Mouse (Mus musculus) heart, adult 2 months (tissue): ENCODE measurements around the gene Rad23b. TPM values are rescaled to one million over a fixed set of nuclear protein-coding genes. Genes with fewer than 3 reads are reported as not detected.
A peak's percentile ranks its signal among the peaks of the same experiment; 100 is the strongest.

Experiments
- DNase-seq, 2 experiments: peaks; one replicate each; pipeline ENCODE4 v3.0.0; 2021
- H3K27ac ChIP-seq: fragments of 200-600 bp; 2 replicates; pipeline ENCODE4 v1.8.1; 2022
- H3K27me3 ChIP-seq: fragments of 200-500 bp; 2 replicates; pipeline ENCODE4 v1.6.1; 2012; ENCODE audit warnings: mild to moderate bottlenecking, low read length, inconsistent platforms, mixed read lengths; ENCODE audit not compliant: control insufficient read depth, insufficient read depth
- H3K36me3 ChIP-seq: fragments of 200-500 bp; 2 replicates; pipeline ENCODE4 v1.6.1; 2012; ENCODE audit warnings: low read length, inconsistent platforms; ENCODE audit not compliant: control insufficient read depth, insufficient read depth
- H3K4me1 ChIP-seq: fragments of 200-500 bp; 2 replicates; pipeline ENCODE4 v1.6.1; 2011; ENCODE audit warnings: low read length; ENCODE audit not compliant: control insufficient read depth, insufficient read depth
- H3K4me3 ChIP-seq: fragments of 200-600 bp; 2 replicates; pipeline ENCODE4 v1.8.1; 2022
- H3K79me2 ChIP-seq: fragments of 200-500 bp; replicated peaks from 2 replicates; pipeline ENCODE4 v1.6.1; 2012; ENCODE audit warnings: mild to moderate bottlenecking, inconsistent platforms, low read length, moderate library complexity, mixed read lengths; ENCODE audit not compliant: control insufficient read depth, insufficient read depth
- H3K9ac ChIP-seq: fragments of 200-500 bp; 2 replicates; pipeline ENCODE4 v1.6.1; 2012; ENCODE audit warnings: low read depth, mild to moderate bottlenecking, control low read depth, inconsistent platforms, low read length, mixed read lengths
- CTCF ChIP-seq: fragments of 200-600 bp; IDR thresholded peaks from 2 replicates; pipeline ENCODE4 v1.8.1; 2022; ENCODE audit warnings: antibody characterized with exemption, mild to moderate bottlenecking, moderate library complexity
- EP300 ChIP-seq: fragments of 200-500 bp; IDR thresholded peaks from 2 replicates; pipeline ENCODE4 v1.6.1; 2011; ENCODE audit warnings: low read depth, low read length, control low read depth; ENCODE audit not compliant: insufficient read depth
- POLR2A ChIP-seq: fragments of 200-500 bp; IDR thresholded peaks from 2 replicates; pipeline ENCODE4 v1.6.1; 2011; ENCODE audit warnings: mild to moderate bottlenecking, low read depth, low read length, control low read depth; ENCODE audit not compliant: insufficient read depth
- WGBS: fragments of 180-500 bp; shearing (Covaris S2); methylation state at CpG from one replicate; pipeline ENCODE4 v1.1.7; 2018; 5-methylcytosine and 5-hydroxymethylcytosine counted together
- intact Hi-C: fragments of 180-260 bp; cut with DNase I; formaldehyde crosslinking; loops from one replicate; pipeline ENCODE4 v1.15.1; 2025
- polyA plus RNA-seq: library from polyadenylated mRNA; depleted of rRNA; stranded (reverse); fragments of >200 nt; gene quantifications from 2 replicates; pipeline ENCODE4 v1.2.3, GENCODE M21; 2012
- total RNA-seq, 2 experiments: library from RNA; stranded (reverse); gene quantifications; 2 replicates each; pipeline ENCODE4 v1.2.3; 2021

Gene Rad23b
- total and polyA plus RNA-seq, 3 experiments, result 113 to 124 (median 121) TPM

DNA sequence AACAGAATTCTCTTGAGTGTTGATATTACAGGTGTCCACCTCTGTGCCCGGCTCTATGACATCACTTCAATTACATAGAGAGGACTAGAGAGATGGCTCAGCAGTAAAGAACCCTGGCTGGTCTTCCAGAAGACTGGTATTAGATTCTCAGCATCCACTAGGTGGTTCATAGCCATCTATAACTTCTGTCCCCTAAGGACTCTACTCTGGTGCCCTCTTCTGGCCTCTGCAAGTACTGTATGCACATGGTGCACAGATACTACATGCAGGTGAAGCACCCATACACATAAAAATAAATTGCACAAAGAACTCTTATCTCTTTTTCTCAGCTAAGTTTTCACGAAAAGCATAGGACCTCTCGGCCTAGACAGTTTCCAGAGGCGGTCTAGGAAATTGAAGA, 14.5 kb downstream of the Rad23b start:
- Histone ChIP-seq H3K9ac (no peak overlapping the region), H3K27ac (no peak overlapping the region), H3K79me2 (peaks cover 9% of the 10 kb centered on the region), H3K27me3 (no peaks in the 10 kb centered on the region), H3K4me3 (no peak overlapping the region), H3K36me3 (peaks cover 4% of the 10 kb centered on the region), H3K4me1 (no peaks in the 10 kb centered on the region)
- WGBS, result 86% methylated on average over 4 of the region's 4 CpGs
- no peak for DNase-seq
- intact Hi-C loops, result no loop called here
- TF ChIP-seq EP300, result no peak
- TF ChIP-seq CTCF, result peak; percentile 57

DNA sequence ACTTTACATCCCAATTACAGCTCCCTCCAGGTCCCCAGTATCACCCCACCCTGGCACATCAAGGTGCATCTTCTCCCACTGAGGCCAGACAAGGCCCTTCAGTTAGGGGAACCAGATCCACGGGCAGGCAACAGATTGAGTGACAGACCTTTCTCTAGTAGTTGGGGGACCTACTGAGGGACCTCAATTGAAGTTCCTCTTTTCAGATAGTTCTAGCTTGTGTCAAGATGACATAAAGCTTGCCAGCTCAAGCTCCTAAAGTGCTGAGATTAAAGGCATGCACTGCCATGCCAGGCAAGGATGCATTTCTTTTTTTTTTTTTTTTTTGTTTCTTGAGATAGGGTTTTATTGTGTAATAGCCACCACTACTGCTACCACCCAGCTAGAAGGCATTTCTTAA, 16.2 kb downstream of the Rad23b start:
- DNase-seq, result no peak
- Histone ChIP-seq H3K36me3 (peaks cover 4% of the 10 kb centered on the region), H3K4me1 (no peaks in the 10 kb centered on the region), H3K27me3 (no peaks in the 10 kb centered on the region), H3K9ac (no peak overlapping the region), H3K27ac (no peak overlapping the region), H3K79me2 (0 out of 2 replicates have a peak, but pooled peaks cover 4% of the 10 kb centered on the region), H3K4me3 (no peak overlapping the region)
- TF ChIP-seq POLR2A, result no peak
- no peak for TF ChIP-seq CTCF
- TF ChIP-seq EP300, result no peak
- 50% methylated on average over 1 of the region's 1 CpGs for whole genome bisulfite sequencing
- intact Hi-C loops, result no loop called here

GRCm38 (mm10) chr4:55370127-55370526, 20.3 kb downstream of the Rad23b start:
- H3K36me3 ChIP-seq, result peaks cover 7% of the 10 kb centered on the region

DNA sequence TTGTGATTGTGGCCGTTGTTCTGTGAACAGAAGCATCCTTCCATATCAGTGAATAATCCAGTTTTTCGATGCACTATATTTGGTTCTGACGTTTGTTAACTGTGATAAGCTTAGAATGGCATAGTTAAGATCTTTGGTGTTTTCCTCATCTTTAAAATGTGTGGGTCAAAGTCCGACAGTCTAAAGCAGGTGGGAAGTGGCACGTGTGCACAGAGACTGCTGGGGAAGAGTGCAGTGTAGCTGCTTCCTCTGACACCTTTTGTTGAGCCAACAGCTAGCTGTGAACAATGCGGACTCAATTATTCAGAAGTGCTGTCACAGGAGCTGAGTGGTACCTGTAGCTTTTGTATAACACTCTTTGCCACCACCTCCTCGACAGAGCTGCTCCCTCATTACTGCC, 21.5 kb downstream of the Rad23b start:
- H3K27me3 ChIP-seq, result no peaks in the 10 kb centered on the region
- TF ChIP-seq CTCF (no peak), EP300 (no peak), POLR2A (no peak)
- no peaks in the 10 kb centered on the region for H3K4me1 ChIP-seq
- intact Hi-C loops, result no loop called here
- no peak for DNase-seq
- H3K9ac ChIP-seq, result no peak overlapping the region
- no peak overlapping the region for H3K4me3 ChIP-seq
- WGBS, result 77% methylated on average over 7 of the region's 7 CpGs
- H3K27ac ChIP-seq, result no peak overlapping the region
- peaks cover 7% of the 10 kb centered on the region for H3K36me3 ChIP-seq
- H3K79me2 ChIP-seq, result 0 out of 2 replicates have a peak, but pooled peaks cover 1% of the 10 kb centered on the region

More at GRCm38 (mm10) chr4:55370127-55370526, 20.3 kb downstream of the Rad23b start:
- no peak for DNase-seq
- WGBS, result 89% methylated on average over 3 of the region's 3 CpGs
- Histone ChIP-seq H3K27me3 (no peaks in the 10 kb centered on the region), H3K79me2 (0 out of 2 replicates have a peak, but pooled peaks cover 1% of the 10 kb centered on the region), H3K4me3 (no peak overlapping the region), H3K9ac (no peak overlapping the region), H3K27ac (no peak overlapping the region), H3K4me1 (no peaks in the 10 kb centered on the region)
- intact Hi-C loops, result no loop called here
- TF ChIP-seq CTCF, result no peak
- TF ChIP-seq EP300, result no peak
- no peak for TF ChIP-seq POLR2A

DNA sequence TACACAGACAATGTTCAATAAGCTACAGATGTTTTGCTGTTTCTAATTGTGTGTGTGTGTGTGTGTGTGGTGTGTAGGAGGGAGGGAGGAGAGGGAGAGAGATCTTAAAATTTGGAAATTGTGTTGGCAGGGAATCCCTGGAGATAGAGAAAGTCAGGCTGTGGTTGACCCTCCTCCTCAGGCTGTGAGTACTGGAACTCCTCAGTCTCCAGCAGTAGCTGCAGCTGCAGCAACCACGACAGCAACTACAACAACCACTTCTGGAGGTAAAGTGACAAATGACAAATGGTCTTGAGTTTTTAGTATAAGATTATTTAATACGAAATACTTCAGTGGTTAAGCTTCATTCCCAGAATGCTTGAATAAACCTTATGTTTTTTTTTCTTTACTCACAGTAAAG, 32.5 kb downstream of the Rad23b start:
- Histone ChIP-seq H3K79me2 (no peaks in the 10 kb centered on the region), H3K9ac (no peak overlapping the region), H3K4me3 (no peak overlapping the region), H3K27me3 (no peaks in the 10 kb centered on the region), H3K4me1 (no peaks in the 10 kb centered on the region), H3K27ac (no peak overlapping the region), H3K36me3 (peaks cover 23% of the 10 kb centered on the region)
- DNase-seq, result no peak
- TF ChIP-seq POLR2A (no peak), CTCF (no peak), EP300 (no peak)
- intact Hi-C loops, result no loop called here
- WGBS, result 84% methylated on average over 2 of the region's 2 CpGs

DNA sequence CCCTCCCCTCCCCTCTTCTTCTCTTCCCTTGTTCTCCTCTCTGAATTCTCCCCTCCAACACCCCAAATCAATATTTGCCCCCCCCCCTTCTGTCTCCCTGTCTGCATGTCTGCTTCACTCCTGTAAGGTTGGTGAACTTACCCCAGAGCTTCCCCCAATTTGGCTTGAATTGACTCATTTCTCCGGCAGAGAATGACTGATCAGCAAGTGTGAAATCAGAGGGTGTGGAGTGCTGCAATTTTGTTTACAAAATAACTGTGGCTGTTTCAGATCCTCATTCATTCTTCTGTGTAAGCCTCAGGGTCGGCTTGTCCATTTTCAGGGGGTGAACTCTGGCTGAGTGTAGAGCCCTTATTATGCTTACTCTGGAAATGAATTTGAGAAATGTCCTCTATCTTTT, 36.9 kb downstream of the Rad23b start:
- peaks cover 12% of the 10 kb centered on the region for H3K36me3 ChIP-seq
- H3K9ac ChIP-seq, result no peak overlapping the region
- H3K4me3 ChIP-seq, result no peak overlapping the region
- no peak for TF ChIP-seq CTCF
- no peak for TF ChIP-seq POLR2A
- TF ChIP-seq EP300, result no peak
- H3K27ac ChIP-seq, result no peak overlapping the region
- WGBS, result 84% methylated on average over 2 of the region's 2 CpGs
- H3K27me3 ChIP-seq, result no peaks in the 10 kb centered on the region
- peaks cover 3% of the 10 kb centered on the region for H3K4me1 ChIP-seq
- DNase-seq, result no peak
- intact Hi-C loops, result no loop called here
- no peaks in the 10 kb centered on the region for H3K79me2 ChIP-seq
